In the genomic region with DNA sequence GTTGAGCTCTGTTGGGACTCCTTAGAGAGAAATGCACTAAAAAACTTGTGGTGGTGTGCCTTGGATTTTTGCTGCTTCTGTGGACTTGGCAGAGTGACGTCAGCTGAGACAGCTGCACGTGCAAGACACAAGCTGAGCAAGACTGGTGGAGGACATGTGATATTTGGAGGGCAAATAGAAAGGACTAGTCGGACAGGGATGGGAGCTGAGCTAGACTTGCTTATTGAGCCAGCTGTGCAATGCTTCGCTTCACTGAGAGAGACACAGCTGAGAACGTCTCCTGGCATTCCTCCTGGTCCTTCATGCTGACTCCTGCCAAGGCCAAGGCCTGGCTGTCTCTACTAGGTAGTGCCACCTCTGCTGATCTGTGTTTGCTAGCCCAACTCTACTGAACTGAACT, we compare ENCODE assay signal across 18 mouse cellular contexts. TPM values are rescaled to one million over a fixed set of nuclear protein-coding genes. Genes with fewer than 3 reads are reported as not detected.
DNase-seq lines count a peak whose midpoint lies in the region; ATAC-seq and TF ChIP-seq lines count a peak whose summit lies in the region.
"Had no signal": no experiment of that assay in that cellular context is flagged by ENCODE, and none has a peak within 500 bp of the region (broad histone marks: within the 10 kb centered on the region; RNA-seq: fewer than 3 reads in every experiment).

No protein-coding gene starts in this region.

- H3K4me3 ChIP-seq in gastrocnemius, adult 2 months = no peak overlapping the region
- no peak overlapping the region for H3K4me3 ChIP-seq in liver, adult 2 months (ENCODE audit: insufficient read depth, low read depth, low read length)
- H3K4me3 ChIP-seq in hindbrain, postnatal 0 days (ENCODE audit: low read length) = no peak overlapping the region
- H3K4me3 ChIP-seq: embryonic facial prominence, embryonic 13.5 days; limb, embryonic 13.5 days had no signal

- H3K36me3 ChIP-seq in liver, adult 2 months (ENCODE audit: control insufficient read depth, insufficient read depth, low read length) = no peaks in the 10 kb centered on the region
- H3K36me3 ChIP-seq in hindbrain, postnatal 0 days (ENCODE audit: insufficient read depth, low read length) = no peaks in the 10 kb centered on the region
- H3K36me3 ChIP-seq: embryonic facial prominence, embryonic 13.5 days; limb, embryonic 13.5 days had no signal

- H3K27me3 ChIP-seq in liver, adult 2 months (ENCODE audit: control insufficient read depth, insufficient read depth, low read length) = no peaks in the 10 kb centered on the region
- H3K27me3 ChIP-seq in hindbrain, postnatal 0 days (ENCODE audit: insufficient read depth, low read length) = no peaks in the 10 kb centered on the region
- H3K27me3 ChIP-seq: embryonic facial prominence, embryonic 13.5 days; limb, embryonic 13.5 days had no signal

- H3K79me2 ChIP-seq in liver, adult 2 months (ENCODE audit: control insufficient read depth, insufficient read depth, low read length) = peaks cover 46% of the 10 kb centered on the region; the same call in 1 of the 2 replicates

- no peak overlapping the region for H3K9ac ChIP-seq in liver, adult 2 months (ENCODE audit: low read depth, low read length)
- H3K9ac ChIP-seq in hindbrain, postnatal 0 days (replicated peaks; ENCODE audit: low read length) = no peak overlapping the region
- H3K9ac ChIP-seq: embryonic facial prominence, embryonic 13.5 days; limb, embryonic 13.5 days had no signal

- DNase-seq in gastrocnemius, adult 2 months = peak; percentile 75
- no peak for DNase-seq in gastrocnemius, postnatal 10 days
- peak; percentile 35 for DNase-seq in liver, adult 2 months (ENCODE audit: extremely low read depth, low read depth, low spot score)
- no peak for DNase-seq in liver
- DNase-seq in kidney, adult 8-10 months = peak; percentile 45 to 67
- DNase-seq in kidney, postnatal 36 days = peak; percentile 69
- no peak for DNase-seq in hindbrain, postnatal 0 days (ENCODE audit: low spot score)
- no peak for DNase-seq in ovary, adult 18-20 months (ENCODE audit: low spot score)
- DNase-seq: B cell, adult 2 months; cerebellum, adult 9-10 months; lung, adult 18-20 months; lung, postnatal 14 days; thymus, postnatal 4 days had no signal

- TF ChIP-seq CTCF in gastrocnemius, adult 2 months (IDR thresholded peaks at IDR 0.05) = no peak
- no peak for TF ChIP-seq CTCF in liver, adult 2 months (IDR thresholded peaks at IDR 0.05; ENCODE audit: low read depth, low read length)
- no peak for TF ChIP-seq CTCF in hindbrain, postnatal 0 days (IDR thresholded peaks at IDR 0.05; ENCODE audit: low read depth)

- H3K9me3 ChIP-seq in hindbrain, postnatal 0 days (ENCODE audit: low read length) = no peaks in the 10 kb centered on the region
- H3K9me3 ChIP-seq: embryonic facial prominence, embryonic 13.5 days; limb, embryonic 13.5 days had no signal

- no peak for TF ChIP-seq POLR2A in liver, adult 2 months (IDR thresholded peaks at IDR 0.05; ENCODE audit: extremely low read depth, insufficient read depth, low read length)

- peaks cover 16% of the 10 kb centered on the region for H3K4me1 ChIP-seq in liver, adult 2 months (ENCODE audit: control insufficient read depth, insufficient read depth, low read length)
- no peaks in the 10 kb centered on the region for H3K4me1 ChIP-seq in hindbrain, postnatal 0 days (ENCODE audit: insufficient read depth, low read length)

- H3K4me2 ChIP-seq in hindbrain, postnatal 0 days (ENCODE audit: low read depth, low read length) = no peak overlapping the region
- H3K4me2 ChIP-seq: embryonic facial prominence, embryonic 13.5 days; limb, embryonic 13.5 days had no signal

- ATAC-seq in hindbrain, postnatal 0 days = no peak
- ATAC-seq: forebrain, embryonic 14.5 days; hindbrain, embryonic 16.5 days; intestine, postnatal 0 days had no signal

- intact Hi-C loops in gastrocnemius, adult 2 months (cut with DNase I) = no loop called here

- WGBS in liver, adult 2 months = 37% methylated on average over 5 of the region's 5 CpGs
- WGBS in hindbrain, postnatal 0 days = 51% methylated on average over 5 of the region's 5 CpGs

- H3K27ac ChIP-seq in gastrocnemius, adult 2 months = peak overlapping the region; percentile 75
- H3K27ac ChIP-seq in liver, adult 2 months (replicated peaks; ENCODE audit: insufficient read depth, low read depth, low read length) = no peak overlapping the region
- no peak overlapping the region for H3K27ac ChIP-seq in hindbrain, postnatal 0 days
- H3K27ac ChIP-seq: embryonic facial prominence, embryonic 13.5 days; limb, embryonic 13.5 days had no signal

RNA-seq across cellular contexts. Expression of gene Znrf2, which starts 10.8 kb away (rescaled TPM):
- 10 to 100 TPM; 12.6 to 14.9 TPM for total RNA-seq in gastrocnemius, adult 2 months (2021)
- total RNA-seq in gastrocnemius, postnatal 10 days (2021) = 10 to 100 TPM; 10.2 to 10.4 TPM
- total RNA-seq in liver, adult 2 months (2014; rRNA removed) = 27.8 and 28.1 TPM in 2 replicates
- polyA plus RNA-seq in liver, adult 2 months (2012; rRNA removed) = 15.8 and 16.2 TPM in 2 replicates
- total RNA-seq in hindbrain, postnatal 0 days (2014; rRNA removed) = 45.9 and 50.0 TPM in 2 replicates
- polyA plus RNA-seq in hindbrain, postnatal 0 days (2015; fragmentation: Nextera tagmentation; extraction: Ambion mirVana) = 5.9 and 7.0 TPM in 2 replicates

Comparison
In these comparisons a context has a peak if more than half of its experiments do, and no peak if none do; other contexts are left out.
1. DNase-seq: peak in gastrocnemius, adult 2 months (single experiment), liver, adult 2 months (single experiment), kidney, adult 8-10 months (2 of 2) and kidney, postnatal 36 days (2 of 2); none in gastrocnemius, postnatal 10 days (single experiment), liver (single experiment), hindbrain, postnatal 0 days (single experiment) and ovary, adult 18-20 months (single experiment).